Mouse (Mus musculus) forebrain, embryonic 12.5 days (tissue): ENCODE measurements around the gene Sp100. TPM values are rescaled to one million over a fixed set of nuclear protein-coding genes. Genes with fewer than 3 reads are reported as not detected.
"Not testable (repeated sequence)": the region's sequence is repeated elsewhere in the genome, so short reads cannot be mapped to it uniquely, and the experiment has no call there.

Source experiments
- ATAC-seq: fragments of 200-750 bp; cut with Nextera tagmentation; 2 replicates; pipeline ENCODE4 v1.8.0; 2017; ENCODE audit warnings: moderate TSS enrichment; ENCODE audit not compliant: low FRiP score
- H3K27ac ChIP-seq: fragments of 300-500 bp; sonication (generic); 2 replicates; pipeline ENCODE4 v1.5.1; 2016; ENCODE audit warnings: mild to moderate bottlenecking
- H3K27me3 ChIP-seq: fragments of 300-500 bp; sonication (generic); 2 replicates; pipeline ENCODE4 v1.6.1; 2016; ENCODE audit warnings: mild to moderate bottlenecking
- H3K36me3 ChIP-seq: fragments of 300-500 bp; sonication (generic); replicated peaks from 2 replicates; pipeline ENCODE4 v1.6.1; 2016; ENCODE audit warnings: mild to moderate bottlenecking
- H3K4me1 ChIP-seq: fragments of 300-500 bp; sonication (generic); 2 replicates; pipeline ENCODE4 v1.6.1; 2016
- H3K4me2 ChIP-seq: fragments of 300-500 bp; sonication (generic); 2 replicates; pipeline ENCODE4 v1.6.1; 2016; ENCODE audit warnings: mild to moderate bottlenecking, moderate library complexity
- H3K4me3 ChIP-seq: fragments of 300-500 bp; sonication (generic); replicated peaks from 2 replicates; pipeline ENCODE4 v1.5.1; 2016; ENCODE audit warnings: mild to moderate bottlenecking
- H3K9ac ChIP-seq: fragments of 300-500 bp; sonication (generic); 2 replicates; pipeline ENCODE4 v1.6.1; 2016; ENCODE audit warnings: mild to moderate bottlenecking
- H3K9me3 ChIP-seq: fragments of 300-500 bp; sonication (generic); 2 replicates; pipeline ENCODE4 v1.6.1; 2016
- WGBS: fragments of 180-500 bp; shearing (Covaris S2); methylation state at CpG from one replicate; pipeline ENCODE4 v1.1.7; 2016; 5-methylcytosine and 5-hydroxymethylcytosine counted together
- polyA plus RNA-seq: library from polyadenylated mRNA; unstranded; fragments of >200 nt; fragmentation: Nextera tagmentation; extraction: Ambion mirVana; gene quantifications from 2 replicates; pipeline ENCODE4 v1.2.1, GENCODE M21; 2016

Sp100 gene
- 0.40 and 0.97 TPM in 2 replicates for polyA plus RNA-seq

DNA sequence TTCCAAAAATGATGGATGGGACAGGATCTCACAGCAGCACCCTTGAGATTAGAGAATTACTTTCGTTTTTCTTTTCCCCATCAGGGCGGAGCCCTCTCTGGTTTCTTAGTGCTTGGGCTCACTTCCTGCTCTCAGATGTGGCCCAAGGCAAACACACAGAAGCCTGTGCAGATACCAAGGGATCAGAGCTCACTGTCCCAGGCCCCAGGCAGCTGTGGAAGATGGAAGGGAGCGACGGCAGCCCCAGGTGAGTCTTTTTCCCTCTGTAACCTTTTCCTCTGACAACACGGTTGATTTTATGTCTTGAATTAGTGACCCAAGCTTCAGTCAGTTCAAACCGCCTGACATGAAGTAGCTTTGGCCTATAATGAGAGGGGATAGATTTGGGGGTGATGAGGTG is at the start of gene Sp100:
TSS of gene Sp100 (plus strand) at position 108 of the 400 bp plus-strand sequence.
- H3K27me3 ChIP-seq, H3K27ac ChIP-seq, H3K36me3 ChIP-seq, H3K4me1 ChIP-seq, ATAC-seq, H3K4me2 ChIP-seq, H3K9me3 ChIP-seq, H3K4me3 ChIP-seq, H3K9ac ChIP-seq: not testable (repeated sequence)
- WGBS = 74% methylated on average over 6 of the region's 6 CpGs

DNA sequence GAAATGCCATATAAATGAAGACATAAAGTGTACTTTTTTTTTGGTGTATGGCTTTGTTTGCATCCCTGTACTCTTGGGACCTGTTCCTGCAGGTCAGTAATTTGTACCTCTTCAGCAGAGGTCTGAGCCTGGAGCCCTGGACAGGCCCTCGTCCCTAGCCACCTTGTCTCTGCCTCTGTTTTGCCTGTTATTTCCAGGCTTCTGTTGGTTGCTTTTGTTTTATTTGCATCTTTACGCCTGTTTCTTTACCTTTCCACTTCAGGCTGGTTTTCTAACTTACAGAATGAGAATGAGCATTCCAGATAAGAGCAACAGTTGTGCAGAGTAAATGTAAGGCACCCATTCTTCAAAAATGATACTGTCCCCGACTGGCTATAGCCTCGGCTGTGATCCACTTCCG is 49.7 kb upstream of the Sp100 start, which contains the start of gene Sp140:
TSS of gene Sp140 (plus strand) at position 301 of the 400 bp plus-strand sequence.
- not testable (repeated sequence) for ATAC-seq

DNA sequence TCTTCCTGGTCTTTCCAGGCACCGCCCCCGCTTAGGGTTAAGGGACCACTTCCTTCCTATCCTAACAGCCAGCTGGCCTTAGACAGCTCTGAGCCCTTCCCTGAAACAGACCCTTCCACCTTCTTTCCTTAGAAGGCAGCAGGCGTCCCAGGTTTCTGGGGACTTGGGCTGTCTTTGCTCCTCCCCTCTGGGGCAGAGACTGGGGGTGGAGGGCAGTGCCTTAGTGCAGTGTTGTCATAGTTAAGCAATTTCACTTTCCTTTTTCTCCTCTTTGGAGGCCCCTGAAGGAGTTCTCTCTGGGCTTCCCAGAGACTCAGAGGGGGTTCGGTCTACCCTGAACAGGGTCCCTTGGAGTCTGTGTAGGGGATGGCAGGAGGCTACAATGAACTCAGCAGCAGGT is 49.0 kb upstream of the Sp100 start:
- H3K27me3 ChIP-seq, H3K9ac ChIP-seq, H3K4me3 ChIP-seq, H3K27ac ChIP-seq, ATAC-seq, H3K9me3 ChIP-seq, H3K4me2 ChIP-seq, H3K4me1 ChIP-seq, H3K36me3 ChIP-seq: not testable (repeated sequence)
- whole genome bisulfite sequencing = 67% methylated on average over 4 of the region's 4 CpGs

More for the DNA sequence above, 49.7 kb upstream of the Sp100 start, which contains the start of gene Sp140:
- 57% methylated on average over 1 of the region's 5 CpGs for WGBS
- H3K27ac ChIP-seq, H3K9ac ChIP-seq, H3K36me3 ChIP-seq, H3K4me2 ChIP-seq, H3K27me3 ChIP-seq, H3K4me3 ChIP-seq, H3K9me3 ChIP-seq, H3K4me1 ChIP-seq: not testable (repeated sequence)

DNA sequence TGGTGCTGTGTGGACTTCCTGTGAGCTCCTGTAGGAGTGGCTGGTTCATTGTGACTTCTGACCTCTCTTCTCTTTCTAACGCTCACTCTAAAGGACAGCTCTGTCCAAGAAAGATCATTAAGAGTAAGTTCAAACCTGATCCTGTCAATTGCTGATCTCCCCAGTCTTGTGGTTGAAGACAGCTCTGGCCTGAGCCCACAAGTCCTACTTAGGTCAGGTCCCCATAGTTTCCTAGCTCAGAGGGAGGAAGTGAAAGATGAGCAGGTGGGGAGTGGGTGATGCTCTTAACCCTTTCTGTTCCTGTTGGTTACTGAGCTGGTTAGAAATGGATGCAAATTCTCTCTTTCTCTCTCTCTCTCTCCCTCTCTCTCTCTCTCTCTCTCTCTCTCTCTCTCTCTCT is 45.4 kb upstream of the Sp100 start:
- H3K27me3 ChIP-seq, H3K4me3 ChIP-seq, H3K36me3 ChIP-seq, ATAC-seq, H3K4me1 ChIP-seq, H3K4me2 ChIP-seq, H3K27ac ChIP-seq, H3K9me3 ChIP-seq, H3K9ac ChIP-seq: not testable (repeated sequence)
- 100% methylated on average over 1 of the region's 1 CpGs for WGBS

DNA sequence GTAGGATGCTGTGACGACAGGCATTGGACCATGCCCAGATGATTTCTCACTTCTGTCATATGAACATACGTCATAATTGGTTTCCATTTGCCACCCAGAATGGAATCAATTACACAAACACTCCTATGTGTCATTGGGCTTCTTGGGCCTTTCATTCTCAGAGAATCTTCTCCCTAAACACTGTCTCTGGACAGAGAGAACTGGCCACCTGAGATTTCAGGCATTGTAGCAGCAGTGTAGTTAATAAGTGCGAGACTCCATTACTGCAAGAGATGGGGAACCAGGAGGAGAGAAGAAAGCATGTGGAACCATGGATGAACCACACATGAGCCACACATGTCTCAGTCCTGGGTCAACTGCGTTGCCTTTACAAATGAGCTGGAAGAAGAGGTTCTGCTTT is 41.4 kb upstream of the Sp100 start:
- not testable (repeated sequence) for H3K4me3 ChIP-seq, H3K9me3 ChIP-seq, H3K27me3 ChIP-seq, H3K9ac ChIP-seq, H3K27ac ChIP-seq, H3K4me2 ChIP-seq, H3K36me3 ChIP-seq, ATAC-seq, H3K4me1 ChIP-seq
- 86% methylated on average over 3 of the region's 4 CpGs for WGBS

DNA sequence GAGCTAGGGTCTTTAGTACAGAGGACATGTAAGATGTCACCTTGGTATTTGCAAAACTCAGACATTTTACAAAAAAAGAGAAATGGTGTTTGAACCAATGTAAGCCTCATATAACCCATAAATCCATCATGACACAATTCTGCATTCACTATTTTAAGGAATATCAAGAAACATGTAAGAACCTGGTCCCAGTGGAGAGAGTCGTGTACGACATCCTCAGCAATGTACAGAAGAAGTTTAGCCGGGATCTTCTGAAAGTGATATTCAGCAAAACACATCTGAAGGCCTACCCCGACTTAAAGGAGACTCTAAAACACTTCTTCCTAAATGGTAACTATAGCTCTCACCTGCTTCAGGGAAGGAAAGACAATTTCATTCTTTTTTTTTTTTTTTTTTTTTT is 39.2 kb upstream of the Sp100 start:
- not testable (repeated sequence) for ATAC-seq, H3K9ac ChIP-seq, H3K9me3 ChIP-seq, H3K4me2 ChIP-seq, H3K4me3 ChIP-seq, H3K36me3 ChIP-seq, H3K4me1 ChIP-seq, H3K27ac ChIP-seq, H3K27me3 ChIP-seq
- WGBS = no CpG with 5 or more reads among the region's 4 CpGs

DNA sequence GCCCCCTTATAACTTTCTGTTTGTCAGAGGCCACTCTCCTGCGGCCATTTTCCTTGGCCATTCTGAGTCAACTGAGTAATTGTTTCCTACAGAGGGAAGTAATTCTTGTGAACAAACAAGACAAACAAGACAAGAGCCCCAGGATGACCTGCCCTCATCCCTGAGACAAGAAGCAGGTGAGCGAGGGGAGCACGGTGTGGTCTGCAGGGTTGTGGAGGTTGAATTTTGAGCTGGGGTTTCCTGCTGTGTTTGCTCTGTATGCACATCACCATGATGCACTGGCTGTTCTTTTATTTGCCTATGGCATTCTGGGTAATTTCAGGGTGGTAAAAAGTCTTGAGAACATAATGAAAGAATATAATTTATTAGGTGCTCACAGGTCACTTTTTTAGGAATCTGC is 34.7 kb upstream of the Sp100 start:
- not testable (repeated sequence) for H3K36me3 ChIP-seq, ATAC-seq, H3K27ac ChIP-seq, H3K4me2 ChIP-seq, H3K9ac ChIP-seq, H3K4me3 ChIP-seq, H3K27me3 ChIP-seq, H3K4me1 ChIP-seq, H3K9me3 ChIP-seq
- 96% methylated on average over 3 of the region's 3 CpGs for WGBS

DNA sequence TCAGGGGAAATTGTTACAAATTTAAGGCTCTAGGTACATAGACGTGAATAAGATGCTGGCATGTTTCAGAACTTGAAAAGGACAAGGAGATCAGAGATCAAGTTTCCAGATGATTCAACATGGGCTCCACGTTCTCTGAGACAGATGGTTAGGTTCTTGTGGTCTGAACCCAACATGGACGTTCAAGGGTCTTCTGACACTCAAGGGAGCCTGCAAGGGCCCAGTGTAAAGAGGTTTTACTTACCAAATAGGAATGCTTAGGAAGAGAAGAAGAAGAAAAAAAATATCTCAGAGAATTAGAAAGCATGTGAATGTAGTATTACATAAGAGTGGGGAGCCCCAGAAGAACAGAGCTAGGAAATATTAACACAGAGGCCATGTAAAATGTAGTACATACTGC is 34.0 kb upstream of the Sp100 start:
- 63% methylated on average over 3 of the region's 3 CpGs for WGBS
- H3K4me3 ChIP-seq, H3K27me3 ChIP-seq, H3K9ac ChIP-seq, ATAC-seq, H3K4me1 ChIP-seq, H3K36me3 ChIP-seq, H3K9me3 ChIP-seq, H3K27ac ChIP-seq, H3K4me2 ChIP-seq: not testable (repeated sequence)

DNA sequence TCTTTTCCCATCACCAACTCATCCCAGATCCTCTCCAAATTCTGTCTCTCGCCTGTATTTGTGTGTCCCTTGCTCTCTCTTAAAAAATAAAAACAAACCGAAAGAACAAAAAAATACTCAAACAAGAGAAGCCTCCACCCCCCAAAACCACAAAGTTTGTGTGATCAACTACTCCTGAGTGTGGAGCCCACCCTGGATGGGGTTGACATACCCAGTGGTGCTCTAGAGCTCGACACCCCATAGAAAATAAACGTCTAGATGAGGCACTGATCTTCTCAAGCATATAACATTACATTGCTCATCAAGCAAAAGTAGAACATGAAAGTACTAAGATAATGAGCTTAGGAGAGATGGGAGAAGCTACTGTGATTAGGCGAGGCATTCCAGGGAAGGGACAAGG is 32.6 kb upstream of the Sp100 start:
- not testable (repeated sequence) for H3K4me1 ChIP-seq, H3K9ac ChIP-seq, H3K27ac ChIP-seq, H3K27me3 ChIP-seq, H3K9me3 ChIP-seq, H3K4me2 ChIP-seq, H3K4me3 ChIP-seq, ATAC-seq, H3K36me3 ChIP-seq
- WGBS = 65% methylated on average over 4 of the region's 5 CpGs

DNA sequence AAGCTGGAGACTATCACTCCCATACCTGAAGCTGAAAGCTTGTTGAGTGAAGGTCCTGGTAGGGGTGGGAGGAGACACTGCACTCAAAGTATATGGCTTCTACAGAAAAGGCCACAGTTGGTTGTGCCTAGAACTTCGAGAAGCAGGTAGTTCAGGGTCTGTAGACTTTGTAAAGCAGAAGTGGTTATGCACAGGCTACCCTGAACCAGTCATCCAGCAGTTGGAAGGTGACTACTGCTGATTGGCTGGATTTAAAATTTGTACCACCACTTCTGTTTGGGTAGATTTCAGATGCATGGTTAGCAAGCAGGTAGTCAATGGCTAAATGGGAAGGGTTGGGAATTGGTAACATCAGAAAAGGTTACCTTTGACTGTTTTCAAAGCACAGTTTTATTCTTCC is 31.1 kb upstream of the Sp100 start:
- H3K9ac ChIP-seq, H3K4me2 ChIP-seq, H3K4me3 ChIP-seq, H3K27me3 ChIP-seq, H3K4me1 ChIP-seq, ATAC-seq, H3K36me3 ChIP-seq, H3K27ac ChIP-seq, H3K9me3 ChIP-seq: not testable (repeated sequence)
- 55% methylated on average over 1 of the region's 1 CpGs for WGBS

DNA sequence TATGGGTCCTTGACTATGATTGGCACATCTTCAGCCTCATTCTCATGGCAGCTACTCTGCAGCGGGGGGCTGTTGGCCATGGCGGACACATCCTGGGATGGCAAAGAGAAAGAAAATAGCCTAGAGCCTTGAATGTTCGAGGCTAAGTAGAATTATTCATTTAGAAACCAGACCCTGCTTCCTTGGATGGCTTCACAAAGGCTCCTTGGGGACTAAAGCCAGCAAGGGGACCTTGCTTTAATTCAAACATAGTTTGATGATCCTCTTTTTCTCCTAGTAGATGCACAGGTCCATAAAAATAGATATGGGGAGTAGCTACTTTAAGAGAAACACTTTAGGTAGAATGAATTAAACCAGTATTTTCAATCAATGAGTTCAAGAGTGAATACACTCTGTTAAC is 12.9 kb upstream of the Sp100 start:
- not testable (repeated sequence) for H3K27me3 ChIP-seq, H3K27ac ChIP-seq, H3K4me2 ChIP-seq, H3K4me3 ChIP-seq, H3K9me3 ChIP-seq, H3K36me3 ChIP-seq, H3K4me1 ChIP-seq, H3K9ac ChIP-seq, ATAC-seq
- 67% methylated on average over 3 of the region's 3 CpGs for WGBS

DNA sequence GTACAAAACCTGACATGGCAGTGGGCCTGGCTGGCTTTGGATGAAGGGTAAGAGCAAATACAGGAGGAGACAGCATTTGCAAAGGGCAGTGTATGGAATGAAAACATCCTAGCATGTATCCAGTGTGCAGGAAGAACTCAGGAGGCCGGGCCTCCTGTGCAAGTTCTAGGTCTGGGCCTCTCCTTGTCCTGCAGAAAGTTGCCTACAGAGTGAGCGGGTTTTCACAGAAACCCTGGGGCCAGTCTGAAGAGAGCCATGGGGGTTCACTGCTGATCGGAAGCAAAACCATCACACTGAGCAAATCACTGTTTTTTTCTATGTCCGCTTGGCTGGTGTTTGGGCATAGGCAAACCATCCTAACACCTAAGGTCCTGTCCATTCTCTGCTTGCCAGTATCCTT is 11.6 kb upstream of the Sp100 start:
- H3K4me1 ChIP-seq = not testable (repeated sequence)

DNA sequence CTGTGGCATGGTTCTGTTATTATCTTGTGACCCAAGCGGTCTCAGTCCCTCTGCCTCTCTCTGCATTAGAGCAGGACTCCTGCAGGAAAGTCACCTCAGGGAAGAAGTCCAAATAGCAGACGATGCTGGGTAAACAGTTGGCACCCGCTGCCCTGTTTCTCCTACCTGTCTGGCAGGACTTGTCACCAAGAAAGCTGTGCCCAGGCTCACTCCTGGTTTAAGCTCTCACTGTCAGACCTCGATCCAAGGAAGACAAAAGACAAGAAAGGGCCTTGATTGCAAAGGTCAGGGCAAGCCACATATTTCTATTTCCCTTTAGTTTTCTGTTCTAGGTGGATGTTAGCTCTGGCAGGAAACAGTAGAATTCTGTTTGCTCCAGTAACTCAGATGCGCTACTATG is 736 bp downstream of the Sp100 start:
- not testable (repeated sequence) for H3K4me1 ChIP-seq, H3K9ac ChIP-seq, H3K4me2 ChIP-seq, H3K9me3 ChIP-seq, H3K36me3 ChIP-seq, H3K4me3 ChIP-seq, H3K27ac ChIP-seq, H3K27me3 ChIP-seq, ATAC-seq
- 67% methylated on average over 4 of the region's 5 CpGs for WGBS

More for the DNA sequence above, 11.6 kb upstream of the Sp100 start:
- ATAC-seq, H3K27ac ChIP-seq, H3K36me3 ChIP-seq, H3K9me3 ChIP-seq, H3K4me3 ChIP-seq, H3K27me3 ChIP-seq, H3K9ac ChIP-seq, H3K4me2 ChIP-seq: not testable (repeated sequence)
- 83% methylated on average over 4 of the region's 4 CpGs for WGBS

DNA sequence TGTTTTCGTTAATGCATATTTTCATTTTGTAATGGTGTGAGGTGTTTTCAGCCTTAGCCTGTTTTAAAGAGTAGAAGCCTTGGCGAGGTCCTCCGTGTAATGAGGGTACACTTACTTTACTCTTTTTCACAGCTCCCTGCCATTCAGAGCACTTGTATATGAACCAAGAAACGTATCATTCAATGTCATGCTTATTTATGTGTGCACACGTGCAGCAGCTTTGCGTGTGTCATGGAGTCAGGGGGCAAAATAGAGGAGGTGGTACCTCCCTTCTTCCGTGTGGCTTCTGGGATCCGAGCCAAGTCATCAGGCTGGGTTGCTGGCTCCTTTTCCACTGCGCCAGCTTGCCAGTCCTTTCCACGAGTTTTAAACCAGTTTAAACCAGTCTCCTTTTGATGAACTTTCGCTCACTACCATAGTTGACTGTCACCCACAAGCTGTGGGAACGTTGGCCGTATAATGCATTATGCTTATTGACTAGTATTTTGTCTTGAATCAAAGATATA is 2.0 kb downstream of the Sp100 start:
- H3K36me3 ChIP-seq, H3K4me1 ChIP-seq, H3K4me3 ChIP-seq, ATAC-seq, H3K27ac ChIP-seq, H3K27me3 ChIP-seq, H3K4me2 ChIP-seq, H3K9me3 ChIP-seq, H3K9ac ChIP-seq: not testable (repeated sequence)
- 84% methylated on average over 13 of the region's 13 CpGs for WGBS
